Mouse (Mus musculus): ENCODE results near the gene Cdk8.

Gene Cdk8

GRCm38 (mm10) chr5:146230864-146231654 is at the start of gene Cdk8:
Gene Cdk8, plus strand, starts transcription at chr5:146231230.
- in situ Hi-C loops (cut with MboI) = no loop called here

GRCm38 (mm10) chr5:146185204-146185603 is 45.8 kb upstream of the Cdk8 start, which contains the start of gene 1700001J03Rik:
Gene 1700001J03Rik, minus strand, starts transcription at chr5:146185304.
- in situ Hi-C loops (cut with MboI) = loop anchor here (10.0 kb wide), 1 partner anchor 130 kb away; no protein-coding TSS in a partner anchor

- in situ Hi-C loops (cut with MboI) = loop anchor here (10.0 kb wide), 1 partner anchor 127 kb away; no protein-coding TSS in a partner anchor
Observed at GRCm38 (mm10) chr5:146187441-146187840, 43.6 kb upstream of the Cdk8 start.

GRCm38 (mm10) chr5:146188144-146188543 is 42.9 kb upstream of the Cdk8 start:
- in situ Hi-C loops (cut with MboI) = loop anchor here (10.0 kb wide), 1 partner anchor 127 kb away; no protein-coding TSS in a partner anchor

GRCm38 (mm10) chr5:146188712-146189111 is 42.3 kb upstream of the Cdk8 start:
- in situ Hi-C loops (cut with MboI) = loop anchor here (10.0 kb wide), 1 partner anchor 126 kb away; no protein-coding TSS in a partner anchor

GRCm38 (mm10) chr5:146190093-146190492 is 40.9 kb upstream of the Cdk8 start:
- in situ Hi-C loops (cut with MboI) = no loop called here

GRCm38 (mm10) chr5:146190501-146191269 is 40.3 kb upstream of the Cdk8 start:
- in situ Hi-C loops (cut with MboI) = no loop called here

GRCm38 (mm10) chr5:146193360-146193759 is 37.7 kb upstream of the Cdk8 start:
- in situ Hi-C loops (cut with MboI) = no loop called here

- in situ Hi-C loops (cut with MboI) = no loop called here
Observed at GRCm38 (mm10) chr5:146199073-146199472, 32.0 kb upstream of the Cdk8 start.

GRCm38 (mm10) chr5:146199540-146199939 is 31.5 kb upstream of the Cdk8 start:
- in situ Hi-C loops (cut with MboI) = no loop called here

- in situ Hi-C loops (cut with MboI) = no loop called here
Observed at GRCm38 (mm10) chr5:146200580-146200979, 30.4 kb upstream of the Cdk8 start.

GRCm38 (mm10) chr5:146203921-146204320 is 27.1 kb upstream of the Cdk8 start:
- in situ Hi-C loops (cut with MboI) = no loop called here

- in situ Hi-C loops (cut with MboI) = no loop called here
Observed at GRCm38 (mm10) chr5:146205537-146205936, 25.5 kb upstream of the Cdk8 start.

GRCm38 (mm10) chr5:146220501-146220878 is 10.5 kb upstream of the Cdk8 start:
- in situ Hi-C loops (cut with MboI) = no loop called here

GRCm38 (mm10) chr5:146220879-146221714 is 9.9 kb upstream of the Cdk8 start, which contains the start of gene Rnf6:
Gene Rnf6, minus strand, starts transcription at chr5:146221555.
- in situ Hi-C loops (cut with MboI) = no loop called here

- in situ Hi-C loops (cut with MboI) = no loop called here
Observed at GRCm38 (mm10) chr5:146221722-146222121, 9.3 kb upstream of the Cdk8 start.

GRCm38 (mm10) chr5:146223786-146224185 is 7.2 kb upstream of the Cdk8 start:
- in situ Hi-C loops (cut with MboI) = no loop called here

- in situ Hi-C loops (cut with MboI) = no loop called here
Observed at GRCm38 (mm10) chr5:146227496-146227895, 3.5 kb upstream of the Cdk8 start.

GRCm38 (mm10) chr5:146229869-146230650 is 970 bp upstream of the Cdk8 start:
- in situ Hi-C loops (cut with MboI) = no loop called here

GRCm38 (mm10) chr5:146231655-146231996 is 596 bp downstream of the Cdk8 start:
- in situ Hi-C loops (cut with MboI) = no loop called here

GRCm38 (mm10) chr5:146232056-146232675 is 1.1 kb downstream of the Cdk8 start:
- in situ Hi-C loops (cut with MboI) = no loop called here
